Mouse (Mus musculus) erythroblast, embryonic 14.5 days (primary cell): Measurements from ENCODE around the gene Cd86.

ENCODE experiments used
- GATA1 ChIP-seq: IDR thresholded peaks from 2 replicates; pipeline ENCODE4 v1.6.1; 2012; ENCODE audit warnings: low read length, inconsistent platforms, mixed read lengths
- TAL1 ChIP-seq: IDR thresholded peaks from 3 replicates; pipeline ENCODE4 v1.6.1; 2012; ENCODE audit warnings: low read length, inconsistent platforms, mixed read lengths

GRCm38 (mm10) chr16:36559573-36559972, 106.3 kb downstream of the Cd86 start:
- TF ChIP-seq TAL1, result no peak
- no peak for TF ChIP-seq GATA1
